Mouse (Mus musculus): ENCODE measurements around the gene Pcsk6. TPM values are rescaled to one million over a fixed set of nuclear protein-coding genes. Genes with fewer than 3 reads are reported as not detected.

The Pcsk6 gene
- polyA plus RNA-seq, 1 experiment, result 1.6 TPM

- Histone ChIP-seq H3K4me3 (ENCODE audit: extremely low read depth, insufficient read depth, insufficient read length) (no peak overlapping the region), H3K27ac (ENCODE audit: insufficient read depth, low read length) (no peak overlapping the region), H3K27me3 (ENCODE audit: control insufficient read depth, insufficient read depth, low read length) (no peaks in the 10 kb centered on the region), H3K4me1 (ENCODE audit: control insufficient read depth, insufficient read depth, insufficient read length) (no peaks in the 10 kb centered on the region), H3K36me3 (ENCODE audit: control insufficient read depth, insufficient read depth, low read length) (no peaks in the 10 kb centered on the region)
- no peak for DNase-seq (ENCODE audit: low read depth in 1 of 2, low spot score in 2 of 2)
- TF ChIP-seq CTCF (IDR thresholded peaks at IDR 0.05; ENCODE audit: extremely low read depth, insufficient read depth, insufficient read length, insufficient replicate concordance) (no peak), POLR2A (IDR thresholded peaks at IDR 0.05; ENCODE audit: low read depth, low read length) (no peak)
- WGBS, result 63% methylated on average over 5 of the region's 5 CpGs
These were observed 33.7 kb downstream of the Pcsk6 start for GRCm38 (mm10) chr7:65895262-65895661.

GRCm38 (mm10) chr7:65901231-65901630 is 39.7 kb downstream of the Pcsk6 start:
- TF ChIP-seq CTCF (IDR thresholded peaks at IDR 0.05; ENCODE audit: extremely low read depth, insufficient read depth, insufficient read length, insufficient replicate concordance), result no peak
- TF ChIP-seq POLR2A (IDR thresholded peaks at IDR 0.05; ENCODE audit: low read depth, low read length), result no peak
- WGBS, result 93% methylated on average over 11 of the region's 11 CpGs
- Histone ChIP-seq H3K4me3 (ENCODE audit: extremely low read depth, insufficient read depth, insufficient read length) (no peak overlapping the region), H3K27me3 (ENCODE audit: control insufficient read depth, insufficient read depth, low read length) (no peaks in the 10 kb centered on the region), H3K4me1 (ENCODE audit: control insufficient read depth, insufficient read depth, insufficient read length) (no peaks in the 10 kb centered on the region), H3K36me3 (ENCODE audit: control insufficient read depth, insufficient read depth, low read length) (no peaks in the 10 kb centered on the region), H3K27ac (ENCODE audit: insufficient read depth, low read length) (no peak overlapping the region)
- no peak for DNase-seq (ENCODE audit: low read depth in 1 of 2, low spot score in 2 of 2)

GRCm38 (mm10) chr7:65902471-65903180 is 41.1 kb downstream of the Pcsk6 start:
- DNase-seq (ENCODE audit: low read depth in 1 of 2, low spot score in 2 of 2), result no peak
- H3K4me3 ChIP-seq (ENCODE audit: extremely low read depth, insufficient read depth, insufficient read length), result no peak overlapping the region
- H3K4me1 ChIP-seq (ENCODE audit: control insufficient read depth, insufficient read depth, insufficient read length), result no peaks in the 10 kb centered on the region
- H3K27ac ChIP-seq (ENCODE audit: insufficient read depth, low read length), result no peak overlapping the region
- TF ChIP-seq POLR2A (IDR thresholded peaks at IDR 0.05; ENCODE audit: low read depth, low read length), result no peak
- no peak for TF ChIP-seq CTCF (IDR thresholded peaks at IDR 0.05; ENCODE audit: extremely low read depth, insufficient read depth, insufficient read length, insufficient replicate concordance)
- H3K36me3 ChIP-seq (ENCODE audit: control insufficient read depth, insufficient read depth, low read length), result no peaks in the 10 kb centered on the region
- H3K27me3 ChIP-seq (ENCODE audit: control insufficient read depth, insufficient read depth, low read length), result no peaks in the 10 kb centered on the region
- WGBS, result 65% methylated on average over 13 of the region's 13 CpGs

- no peak for TF ChIP-seq CTCF (IDR thresholded peaks at IDR 0.05; ENCODE audit: extremely low read depth, insufficient read depth, insufficient read length, insufficient replicate concordance)
- TF ChIP-seq POLR2A (IDR thresholded peaks at IDR 0.05; ENCODE audit: low read depth, low read length), result no peak
- H3K36me3 ChIP-seq (ENCODE audit: control insufficient read depth, insufficient read depth, low read length), result no peaks in the 10 kb centered on the region
These were observed 41.9 kb downstream of the Pcsk6 start for GRCm38 (mm10) chr7:65903456-65903855.

GRCm38 (mm10) chr7:65906528-65907272 is 45.2 kb downstream of the Pcsk6 start:
- Histone ChIP-seq H3K4me1 (ENCODE audit: control insufficient read depth, insufficient read depth, insufficient read length) (no peaks in the 10 kb centered on the region), H3K36me3 (ENCODE audit: control insufficient read depth, insufficient read depth, low read length) (no peaks in the 10 kb centered on the region), H3K27me3 (ENCODE audit: control insufficient read depth, insufficient read depth, low read length) (no peaks in the 10 kb centered on the region), H3K27ac (ENCODE audit: insufficient read depth, low read length) (no peak overlapping the region), H3K4me3 (ENCODE audit: extremely low read depth, insufficient read depth, insufficient read length) (no peak overlapping the region)
- TF ChIP-seq POLR2A (IDR thresholded peaks at IDR 0.05; ENCODE audit: low read depth, low read length), result no peak
- TF ChIP-seq CTCF (IDR thresholded peaks at IDR 0.05; ENCODE audit: extremely low read depth, insufficient read depth, insufficient read length, insufficient replicate concordance), result no peak
- 80% methylated on average over 9 of the region's 9 CpGs for WGBS
- no peak for DNase-seq (ENCODE audit: low read depth in 1 of 2, low spot score in 2 of 2)

More at GRCm38 (mm10) chr7:65903456-65903855, 41.9 kb downstream of the Pcsk6 start:
- DNase-seq (ENCODE audit: low read depth in 1 of 2, low spot score in 2 of 2), result no peak
- Histone ChIP-seq H3K4me1 (ENCODE audit: control insufficient read depth, insufficient read depth, insufficient read length) (no peaks in the 10 kb centered on the region), H3K27me3 (ENCODE audit: control insufficient read depth, insufficient read depth, low read length) (no peaks in the 10 kb centered on the region), H3K27ac (ENCODE audit: insufficient read depth, low read length) (no peak overlapping the region), H3K4me3 (ENCODE audit: extremely low read depth, insufficient read depth, insufficient read length) (no peak overlapping the region)
- 79% methylated on average over 6 of the region's 6 CpGs for WGBS

- no peak overlapping the region for H3K4me3 ChIP-seq (ENCODE audit: extremely low read depth, insufficient read depth, insufficient read length)
- no peaks in the 10 kb centered on the region for H3K36me3 ChIP-seq (ENCODE audit: control insufficient read depth, insufficient read depth, low read length)
- TF ChIP-seq POLR2A (IDR thresholded peaks at IDR 0.05; ENCODE audit: low read depth, low read length) (no peak), CTCF (IDR thresholded peaks at IDR 0.05; ENCODE audit: extremely low read depth, insufficient read depth, insufficient read length, insufficient replicate concordance) (no peak)
- no peak for DNase-seq (ENCODE audit: low read depth in 1 of 2, low spot score in 2 of 2)
- H3K27ac ChIP-seq (ENCODE audit: insufficient read depth, low read length), result no peak overlapping the region
- no peaks in the 10 kb centered on the region for H3K4me1 ChIP-seq (ENCODE audit: control insufficient read depth, insufficient read depth, insufficient read length)
- 85% methylated on average over 12 of the region's 12 CpGs for WGBS
- no peaks in the 10 kb centered on the region for H3K27me3 ChIP-seq (ENCODE audit: control insufficient read depth, insufficient read depth, low read length)
These were observed 48.0 kb downstream of the Pcsk6 start for GRCm38 (mm10) chr7:65909343-65910127.
